Mouse (Mus musculus) forebrain, embryonic 15.5 days (tissue): ENCODE data around the gene Nt5e. TPM values are rescaled to one million over a fixed set of nuclear protein-coding genes. Genes with fewer than 3 reads are reported as not detected.
A peak's percentile ranks its signal among the peaks of the same experiment; 100 is the strongest.
"Not testable (repeated sequence)": the region's sequence is repeated elsewhere in the genome, so short reads cannot be mapped to it uniquely, and the experiment has no call there.

Experiments used
- ATAC-seq: fragments of 200-750 bp; cut with Nextera tagmentation; replicated peaks from 2 replicates; pipeline ENCODE4 v1.8.0; 2017; ENCODE audit warnings: mild to moderate bottlenecking, moderate TSS enrichment, moderate library complexity
- H3K27ac ChIP-seq: fragments of 300-500 bp; sonication (generic); replicated peaks from 2 replicates; pipeline ENCODE4 v1.5.1; 2015; ENCODE audit warnings: mild to moderate bottlenecking, inconsistent platforms
- H3K27me3 ChIP-seq: fragments of 300-500 bp; sonication (generic); 2 replicates; pipeline ENCODE4 v1.6.1; 2015; ENCODE audit warnings: inconsistent platforms
- H3K36me3 ChIP-seq: fragments of 300-500 bp; sonication (generic); 2 replicates; pipeline ENCODE4 v1.6.1; 2015; ENCODE audit warnings: mild to moderate bottlenecking, inconsistent platforms
- H3K4me1 ChIP-seq: fragments of 300-500 bp; sonication (generic); 2 replicates; pipeline ENCODE4 v1.6.1; 2015; ENCODE audit warnings: inconsistent platforms
- H3K4me2 ChIP-seq: fragments of 300-500 bp; sonication (generic); replicated peaks from 2 replicates; pipeline ENCODE4 v1.6.1; 2015; ENCODE audit warnings: mild to moderate bottlenecking, inconsistent platforms
- H3K4me3 ChIP-seq: fragments of 300-500 bp; sonication (generic); 2 replicates; pipeline ENCODE4 v1.5.1; 2015; ENCODE audit warnings: mild to moderate bottlenecking, inconsistent platforms
- H3K9ac ChIP-seq: fragments of 300-500 bp; sonication (generic); replicated peaks from 2 replicates; pipeline ENCODE4 v1.6.1; 2015; ENCODE audit warnings: mild to moderate bottlenecking, inconsistent platforms
- H3K9me3 ChIP-seq: fragments of 300-500 bp; sonication (generic); 2 replicates; pipeline ENCODE4 v1.6.1; 2016; ENCODE audit warnings: inconsistent platforms
- WGBS: fragments of 180-500 bp; shearing (Covaris S2); methylation state at CpG from one replicate; pipeline ENCODE4 v1.1.7; 2015; ENCODE audit warnings: mixed read lengths; 5-methylcytosine and 5-hydroxymethylcytosine counted together
- polyA plus RNA-seq: library from polyadenylated mRNA; unstranded; fragments of >200 nt; fragmentation: Nextera tagmentation; extraction: Ambion mirVana; gene quantifications from 2 replicates; pipeline ENCODE4 v1.2.1, GENCODE M21; 2015

The Nt5e gene
- 0.68 and 0.75 TPM in 2 replicates for polyA plus RNA-seq

GRCm38 (mm10) chr9:88326930-88327901, at the start of gene Nt5e:
Nt5e (plus strand) TSS chr9:88327197.
- Histone ChIP-seq H3K27ac (no peak within 1 kb of the TSS), H3K27me3 (peaks cover 7% of the 10 kb centered on the region), H3K4me3 (peak within 1 kb of the TSS; percentile 66), H3K9me3 (no peaks in the 10 kb centered on the region), H3K36me3 (no peaks in the 10 kb centered on the region), H3K4me1 (peaks cover 9% of the 10 kb centered on the region), H3K4me2 (peak within 1 kb of the TSS; percentile 99), H3K9ac (peak within 1 kb of the TSS; percentile 54)
- WGBS: under 1% methylated on average over 66 of the region's 66 CpGs
- peak; percentile 94 for ATAC-seq

GRCm38 (mm10) chr9:88277588-88277987, 49.4 kb upstream of the Nt5e start:
- H3K27ac ChIP-seq: no peak overlapping the region
- 94% methylated on average over 4 of the region's 4 CpGs for WGBS
- no peaks in the 10 kb centered on the region for H3K9me3 ChIP-seq
- no peak overlapping the region for H3K9ac ChIP-seq
- no peak overlapping the region for H3K4me2 ChIP-seq
- no peak overlapping the region for H3K4me3 ChIP-seq
- no peak for ATAC-seq
- H3K4me1 ChIP-seq: no peaks in the 10 kb centered on the region
- no peaks in the 10 kb centered on the region for H3K36me3 ChIP-seq
- no peaks in the 10 kb centered on the region for H3K27me3 ChIP-seq

GRCm38 (mm10) chr9:88279728-88280127, 47.3 kb upstream of the Nt5e start:
- no peak overlapping the region for H3K9ac ChIP-seq
- no peak overlapping the region for H3K4me2 ChIP-seq
- H3K27ac ChIP-seq: no peak overlapping the region
- H3K9me3 ChIP-seq: no peaks in the 10 kb centered on the region
- H3K27me3 ChIP-seq: no peaks in the 10 kb centered on the region
- ATAC-seq: no peak
- no peak overlapping the region for H3K4me3 ChIP-seq
- H3K36me3 ChIP-seq: no peaks in the 10 kb centered on the region
- 83% methylated on average over 2 of the region's 2 CpGs for WGBS
- H3K4me1 ChIP-seq: no peaks in the 10 kb centered on the region

GRCm38 (mm10) chr9:88289568-88290168, 37.3 kb upstream of the Nt5e start:
- Histone ChIP-seq H3K9me3 (no peaks in the 10 kb centered on the region), H3K9ac (no peak overlapping the region), H3K36me3 (no peaks in the 10 kb centered on the region), H3K27ac (no peak overlapping the region), H3K4me3 (no peak overlapping the region), H3K27me3 (no peaks in the 10 kb centered on the region), H3K4me1 (no peaks in the 10 kb centered on the region), H3K4me2 (no peak overlapping the region)
- WGBS: 90% methylated on average over 7 of the region's 7 CpGs
- ATAC-seq: no peak

GRCm38 (mm10) chr9:88292836-88293370, 34.1 kb upstream of the Nt5e start:
- H3K9me3 ChIP-seq: no peaks in the 10 kb centered on the region
- H3K4me2 ChIP-seq: no peak overlapping the region
- H3K27ac ChIP-seq: no peak overlapping the region
- H3K27me3 ChIP-seq: no peaks in the 10 kb centered on the region
- 96% methylated on average over 2 of the region's 2 CpGs for WGBS
- no peak overlapping the region for H3K9ac ChIP-seq
- H3K36me3 ChIP-seq: no peaks in the 10 kb centered on the region
- H3K4me1 ChIP-seq: no peaks in the 10 kb centered on the region; the same call in 1 of the 2 replicates
- no peak for ATAC-seq
- no peak overlapping the region for H3K4me3 ChIP-seq

- Histone ChIP-seq H3K27ac (no peak overlapping the region), H3K4me3 (no peak overlapping the region), H3K9ac (no peak overlapping the region), H3K36me3 (no peaks in the 10 kb centered on the region), H3K9me3 (no peaks in the 10 kb centered on the region), H3K27me3 (no peaks in the 10 kb centered on the region), H3K4me2 (no peak overlapping the region), H3K4me1 (no peaks in the 10 kb centered on the region; the same call in 1 of the 2 replicates)
- peak; percentile 87 for ATAC-seq
- WGBS: 51% methylated on average over 4 of the region's 4 CpGs
These were observed 31.2 kb upstream of the Nt5e start for GRCm38 (mm10) chr9:88295798-88296197.

- Histone ChIP-seq H3K9me3 (no peaks in the 10 kb centered on the region), H3K27ac (no peak overlapping the region), H3K27me3 (no peaks in the 10 kb centered on the region), H3K4me3 (no peak overlapping the region), H3K36me3 (no peaks in the 10 kb centered on the region), H3K9ac (no peak overlapping the region), H3K4me2 (no peak overlapping the region), H3K4me1 (no peaks in the 10 kb centered on the region; the same call in 1 of the 2 replicates)
- ATAC-seq: peak; percentile 8; the same call in 1 of the 2 replicates
- 82% methylated on average over 5 of the region's 5 CpGs for WGBS
These were observed 30.7 kb upstream of the Nt5e start for GRCm38 (mm10) chr9:88296321-88296720.

GRCm38 (mm10) chr9:88297244-88297643, 29.8 kb upstream of the Nt5e start:
- H3K9ac ChIP-seq, H3K27ac ChIP-seq, ATAC-seq, H3K4me3 ChIP-seq, H3K4me1 ChIP-seq, H3K9me3 ChIP-seq, H3K36me3 ChIP-seq, H3K27me3 ChIP-seq, H3K4me2 ChIP-seq: not testable (repeated sequence)
- 95% methylated on average over 3 of the region's 3 CpGs for WGBS

- Histone ChIP-seq H3K4me1 (no peaks in the 10 kb centered on the region; the same call in 1 of the 2 replicates), H3K4me2 (no peak overlapping the region), H3K4me3 (no peak overlapping the region), H3K27ac (no peak overlapping the region), H3K9ac (no peak overlapping the region), H3K27me3 (no peaks in the 10 kb centered on the region), H3K9me3 (no peaks in the 10 kb centered on the region), H3K36me3 (no peaks in the 10 kb centered on the region)
- 89% methylated on average over 8 of the region's 8 CpGs for WGBS
- ATAC-seq: no peak
These were observed 28.9 kb upstream of the Nt5e start for GRCm38 (mm10) chr9:88297871-88298658.

GRCm38 (mm10) chr9:88307019-88307618, 19.9 kb upstream of the Nt5e start:
- H3K9ac ChIP-seq: no peak overlapping the region
- no peak overlapping the region for H3K4me3 ChIP-seq
- no peaks in the 10 kb centered on the region for H3K4me1 ChIP-seq
- H3K27ac ChIP-seq: no peak overlapping the region
- no peaks in the 10 kb centered on the region for H3K9me3 ChIP-seq
- WGBS: 93% methylated on average over 2 of the region's 2 CpGs
- no peak overlapping the region for H3K4me2 ChIP-seq
- no peaks in the 10 kb centered on the region for H3K27me3 ChIP-seq
- ATAC-seq: no peak
- H3K36me3 ChIP-seq: no peaks in the 10 kb centered on the region

GRCm38 (mm10) chr9:88309127-88309526, 17.9 kb upstream of the Nt5e start:
- no peaks in the 10 kb centered on the region for H3K9me3 ChIP-seq
- 76% methylated on average over 1 of the region's 1 CpGs for WGBS
- H3K36me3 ChIP-seq: no peaks in the 10 kb centered on the region
- H3K27ac ChIP-seq: no peak overlapping the region
- H3K27me3 ChIP-seq: no peaks in the 10 kb centered on the region
- H3K9ac ChIP-seq: no peak overlapping the region
- no peak overlapping the region for H3K4me2 ChIP-seq
- H3K4me1 ChIP-seq: no peaks in the 10 kb centered on the region
- H3K4me3 ChIP-seq: no peak overlapping the region
- ATAC-seq: no peak
